Mouse (Mus musculus) heart, adult 8-10 months (tissue): ENCODE measurements around the gene 1700113H08Rik. TPM values are rescaled to one million over a fixed set of nuclear protein-coding genes. Genes with fewer than 3 reads are reported as not detected.

ENCODE experiments used
- DNase-seq: peaks from one replicate; pipeline ENCODE4 v3.0.0; 2022; ENCODE audit warnings: low spot score
- total RNA-seq, 4 experiments: library from RNA; stranded (reverse); gene quantifications; 2 replicates each; pipeline ENCODE4 v1.2.4; 2022

The 1700113H08Rik gene
- total RNA-seq, 4 experiments from 2014 or later = 0.19 to 0.34 (median 0.29) TPM; not detected in 1

- DNase-seq = no peak
Observed at GRCm38 (mm10) chr10:87198720-87199119, 140.9 kb downstream of the 1700113H08Rik start.

- DNase-seq = no peak
Observed at GRCm38 (mm10) chr10:87209466-87209865, 151.6 kb downstream of the 1700113H08Rik start.

- no peak for DNase-seq
Observed at GRCm38 (mm10) chr10:87211046-87211445, 153.2 kb downstream of the 1700113H08Rik start.

- DNase-seq = no peak
Observed at GRCm38 (mm10) chr10:87212854-87213253, 155.0 kb downstream of the 1700113H08Rik start.

GRCm38 (mm10) chr10:87230071-87230910 lies 172.4 kb downstream of the 1700113H08Rik start:
- DNase-seq = no peak

- DNase-seq = no peak
Observed at GRCm38 (mm10) chr10:87239332-87240008, 181.6 kb downstream of the 1700113H08Rik start.

- no peak for DNase-seq
Observed at GRCm38 (mm10) chr10:87271724-87272123, 213.9 kb downstream of the 1700113H08Rik start.

- no peak for DNase-seq
Observed at GRCm38 (mm10) chr10:87272133-87272622, 214.3 kb downstream of the 1700113H08Rik start.

- DNase-seq = no peak
Observed at GRCm38 (mm10) chr10:87275075-87275474, 217.2 kb downstream of the 1700113H08Rik start.

Other genes starting within 250 kb of the 1700113H08Rik start
- gene Stab2, start 50.0 kb upstream of the 1700113H08Rik start, total RNA-seq = under 1 TPM; 0.23 to 0.59 (median 0.35) TPM